Mouse (Mus musculus) spleen, postnatal 14 days (tissue): Measurements from ENCODE around the gene Rbm34.
"Not testable (repeated sequence)": the region's sequence is repeated elsewhere in the genome, so short reads cannot be mapped to it uniquely, and the experiment has no call there.

Experiments
- DNase-seq, 2 experiments: peaks; one replicate each; pipeline ENCODE4 v3.0.0; 2021 to 2022; ENCODE audit warnings: low spot score in 2 of 2

Gene Rbm34

DNA sequence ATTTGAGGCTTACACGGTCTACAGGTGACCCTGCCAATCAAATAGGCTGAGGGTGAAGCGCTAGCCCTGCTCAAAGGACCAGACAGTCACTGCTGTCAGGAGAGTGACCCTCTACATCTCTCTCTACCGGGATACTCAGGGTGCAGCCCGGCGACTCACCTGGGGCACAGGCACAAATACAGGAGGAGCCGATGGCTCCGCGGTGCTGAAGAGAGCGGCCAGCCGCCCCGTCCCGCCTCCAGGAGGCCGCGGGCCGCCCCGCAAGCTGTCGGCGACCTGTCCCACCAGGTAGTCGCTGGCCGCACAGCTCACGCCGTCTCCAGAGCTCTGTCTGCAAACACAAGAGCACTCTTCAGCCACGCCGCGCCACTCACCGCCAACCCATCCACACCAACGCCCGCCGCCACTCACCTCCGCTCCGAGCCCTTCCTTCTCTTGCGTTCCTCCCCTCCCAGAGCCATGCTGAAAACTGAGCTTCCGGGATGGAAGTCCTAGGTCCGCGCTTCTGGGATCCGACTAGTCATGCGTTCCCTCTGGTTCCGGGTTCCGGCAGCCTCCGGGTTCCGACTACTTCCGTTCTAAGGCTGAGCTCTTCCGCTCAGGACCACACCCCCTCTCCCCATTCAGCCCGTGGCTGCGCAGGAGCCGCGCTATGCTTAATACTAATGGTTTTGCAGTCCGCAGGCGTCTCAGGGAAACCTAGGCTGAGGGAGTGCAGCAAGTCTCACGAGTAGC, at the start of gene Rbm34:
TSS of gene Rbm34 (minus strand) at position 493 of the 735 bp plus-strand sequence.
- DNase-seq = peak; percentile 84 to 88

DNA sequence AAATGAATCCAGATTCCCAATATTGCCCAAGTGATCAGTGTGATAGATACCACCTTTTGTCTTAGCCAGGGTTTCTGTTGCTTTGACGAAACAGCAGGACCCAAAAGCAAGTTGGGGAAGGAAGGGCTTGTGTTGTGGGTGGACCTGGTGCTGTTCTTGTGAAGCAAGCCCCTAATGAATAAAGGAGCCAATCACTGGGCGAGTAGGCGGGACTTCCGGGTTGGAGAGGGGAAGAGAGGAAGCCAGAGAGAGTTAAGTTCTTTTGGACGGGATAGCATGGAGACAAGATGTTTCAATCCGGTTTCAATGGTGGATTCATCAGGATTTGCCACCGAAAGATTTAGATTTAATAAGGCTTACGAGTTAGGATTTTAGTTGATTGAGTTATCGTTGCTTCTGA, 40.8 kb upstream of the Rbm34 start:
- no peak for DNase-seq

DNA sequence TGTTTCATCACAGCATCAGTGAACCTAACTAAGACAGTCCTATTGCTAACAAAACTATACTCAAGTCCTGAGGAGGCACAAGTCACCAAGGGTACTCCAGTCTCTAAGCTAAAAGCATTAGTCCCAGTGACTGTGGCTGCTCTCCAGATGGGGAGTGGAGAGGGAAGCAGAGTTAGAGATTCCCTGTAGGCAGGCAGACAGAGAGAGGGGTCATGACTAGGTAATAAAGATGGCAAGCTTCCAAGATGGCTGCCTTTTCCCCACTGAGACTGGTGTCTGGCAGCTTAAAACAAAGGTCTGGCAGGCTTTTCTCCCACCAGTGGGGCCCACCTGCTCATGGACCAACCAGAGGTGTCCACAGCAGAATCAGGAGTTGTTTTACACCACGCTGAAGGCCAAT, 23.6 kb upstream of the Rbm34 start:
- DNase-seq = no peak

DNA sequence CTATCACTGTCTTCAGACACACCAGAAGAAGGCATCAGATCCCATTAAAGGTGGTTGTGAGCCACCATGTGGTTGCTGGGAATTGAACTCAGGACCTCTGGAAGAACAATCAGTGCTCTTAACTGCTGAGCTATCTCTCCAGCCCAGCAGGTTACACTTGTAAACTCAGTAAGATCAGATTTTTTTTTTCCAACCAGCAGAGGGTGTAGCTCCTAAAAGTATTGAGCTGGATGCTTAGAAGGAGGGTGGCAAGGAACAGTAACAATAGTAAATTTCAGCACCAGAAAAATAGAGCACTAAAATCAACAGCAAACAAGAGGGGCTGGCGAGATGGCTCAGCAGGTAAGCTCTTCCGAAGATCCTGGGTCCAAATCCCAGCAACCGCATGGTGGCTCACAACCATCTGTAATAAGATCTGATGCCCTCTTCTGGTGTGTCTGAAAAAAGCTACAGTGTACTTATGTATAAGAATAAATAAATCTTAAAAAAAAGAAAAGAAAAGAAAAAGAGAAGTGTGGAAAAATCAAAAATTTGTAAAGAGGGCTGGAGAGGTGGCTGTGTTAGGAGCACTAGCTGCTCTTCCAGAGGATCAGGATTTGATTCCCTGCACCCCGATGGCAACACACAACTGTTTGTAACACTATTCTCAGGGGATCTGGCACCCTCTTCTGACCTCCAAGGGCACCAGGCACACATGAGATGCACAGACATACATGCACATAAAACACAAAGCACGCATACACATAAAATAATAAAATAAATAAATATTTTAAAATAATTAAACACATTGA, 18.7 kb upstream of the Rbm34 start:
- no peak for DNase-seq

DNA sequence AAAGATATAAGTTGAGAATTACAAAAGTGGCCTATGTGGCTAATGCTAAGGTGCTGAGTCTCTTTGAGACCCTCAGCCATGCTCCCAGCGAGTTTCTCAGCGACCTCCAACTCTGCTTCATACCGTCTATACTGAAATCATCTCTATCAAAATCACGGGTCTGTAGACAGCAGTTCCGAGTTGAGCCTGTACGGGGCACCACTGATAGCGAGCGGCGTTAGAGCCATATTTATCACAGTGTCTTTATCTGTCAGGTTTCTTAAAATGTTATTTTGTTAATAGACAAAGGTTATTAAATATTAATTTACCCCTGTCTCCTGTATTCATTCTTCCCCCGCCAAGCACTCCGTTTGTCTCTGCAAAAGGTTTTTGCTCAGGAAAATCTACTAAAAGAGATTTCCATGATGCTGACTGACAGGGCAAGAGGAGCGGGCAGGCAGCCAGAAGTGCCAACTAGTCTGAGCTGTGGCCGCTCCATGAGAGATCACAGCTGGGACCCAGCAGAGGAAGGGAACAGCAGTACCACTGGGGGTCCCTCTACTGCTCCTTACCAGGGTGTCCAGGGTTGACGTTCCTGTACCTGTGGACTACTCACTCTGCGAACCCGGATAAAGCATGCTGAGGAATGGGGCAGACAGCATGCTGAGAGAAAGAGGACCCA, 17.6 kb upstream of the Rbm34 start:
- no peak for DNase-seq

DNA sequence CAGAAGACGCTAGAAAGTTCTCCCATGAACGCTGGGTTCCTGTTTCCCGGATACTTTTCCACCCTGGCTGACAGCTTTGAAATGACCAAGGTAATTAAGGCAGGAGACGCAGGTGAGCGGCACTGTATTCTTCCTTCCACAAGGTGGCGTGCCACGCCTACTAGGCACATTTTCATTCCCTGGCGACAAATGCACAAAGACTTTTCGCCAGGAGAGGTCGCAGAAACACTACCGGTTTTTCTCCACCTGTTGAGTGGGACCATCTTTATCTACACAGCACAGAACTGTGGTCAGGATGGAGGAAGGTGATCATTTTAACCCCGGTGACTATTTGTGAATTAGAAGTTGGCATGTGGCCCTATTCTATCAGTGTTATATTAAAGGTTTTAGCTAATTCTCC, 15.6 kb upstream of the Rbm34 start:
- peak; percentile 12 to 49 for DNase-seq

DNA sequence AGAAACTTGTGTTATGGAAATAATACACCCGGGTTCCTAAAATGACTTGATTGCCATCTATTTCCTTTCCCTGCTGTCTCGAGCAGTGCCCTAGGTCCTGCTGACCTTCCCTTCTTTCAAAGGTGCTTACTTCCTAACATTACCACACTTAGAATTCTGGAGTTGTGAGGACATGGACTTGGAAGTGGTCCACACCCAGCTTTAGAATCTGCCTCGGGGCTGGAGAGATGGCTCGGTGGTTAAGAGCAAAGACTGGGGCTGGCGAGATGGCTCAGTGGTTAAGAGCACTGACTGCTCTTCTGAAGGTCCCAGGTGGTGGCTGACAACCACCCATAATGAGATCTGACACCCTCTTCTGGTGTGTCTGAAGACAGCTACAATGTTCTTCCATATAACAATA, 9.2 kb upstream of the Rbm34 start:
- no peak for DNase-seq

DNA sequence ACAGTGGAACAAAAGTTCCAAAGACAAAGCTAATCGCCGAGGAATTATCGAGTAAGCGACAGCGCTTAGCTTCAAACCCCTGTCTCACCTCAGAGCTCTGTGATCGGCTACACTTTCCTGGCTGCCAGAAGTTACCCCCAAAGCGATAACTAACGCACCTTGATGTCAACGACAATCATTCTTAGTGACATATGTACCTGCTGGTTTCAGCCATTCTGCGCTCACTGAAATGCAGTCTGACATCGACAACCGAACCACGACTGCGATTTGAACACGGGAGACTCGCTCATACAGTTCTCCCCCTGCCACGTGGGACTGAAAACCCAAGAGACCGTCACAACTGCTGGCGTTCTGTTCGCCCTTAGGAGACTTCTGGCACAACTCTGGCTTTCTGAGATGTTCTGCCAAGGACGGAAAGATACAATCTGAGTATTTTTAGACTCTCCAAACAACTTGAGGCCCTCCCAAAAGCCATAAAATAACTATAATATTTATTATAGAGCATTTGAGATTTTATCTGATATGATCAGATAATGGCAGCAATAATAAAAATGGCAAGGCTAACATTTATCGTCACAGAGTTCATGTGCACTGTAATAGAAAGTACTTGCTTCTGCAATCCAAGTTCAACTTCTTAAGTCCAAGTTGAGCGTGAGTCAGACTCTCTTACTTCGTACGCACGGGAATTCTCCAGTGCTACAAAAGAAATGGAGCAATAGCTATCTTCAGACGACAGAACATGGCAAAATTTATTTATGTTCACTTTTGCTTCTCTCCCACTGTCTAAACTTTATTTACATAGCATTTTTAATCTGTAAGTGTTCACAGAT, 8.4 kb upstream of the Rbm34 start:
- no peak for DNase-seq

DNA sequence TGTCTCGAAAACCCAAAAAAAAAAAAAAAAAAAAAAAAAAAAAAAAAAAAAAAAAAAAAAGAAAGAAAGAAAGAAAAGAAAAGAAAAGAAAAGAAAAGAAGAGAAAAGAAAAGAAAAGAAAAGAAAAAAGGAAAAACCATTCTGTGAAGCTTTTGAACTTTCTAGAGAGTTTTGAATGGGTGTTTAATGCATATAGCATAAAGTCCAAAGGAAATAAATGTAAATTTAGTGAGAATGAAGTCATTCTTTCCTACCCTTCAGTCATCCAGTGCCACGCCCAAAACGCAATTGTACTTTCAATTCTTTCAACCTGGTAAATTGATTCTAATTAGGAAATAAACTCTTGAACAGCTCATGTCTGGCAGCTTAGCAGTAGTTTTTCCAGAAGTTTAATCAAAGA, 7.7 kb upstream of the Rbm34 start:
- not testable (repeated sequence) for DNase-seq

DNA sequence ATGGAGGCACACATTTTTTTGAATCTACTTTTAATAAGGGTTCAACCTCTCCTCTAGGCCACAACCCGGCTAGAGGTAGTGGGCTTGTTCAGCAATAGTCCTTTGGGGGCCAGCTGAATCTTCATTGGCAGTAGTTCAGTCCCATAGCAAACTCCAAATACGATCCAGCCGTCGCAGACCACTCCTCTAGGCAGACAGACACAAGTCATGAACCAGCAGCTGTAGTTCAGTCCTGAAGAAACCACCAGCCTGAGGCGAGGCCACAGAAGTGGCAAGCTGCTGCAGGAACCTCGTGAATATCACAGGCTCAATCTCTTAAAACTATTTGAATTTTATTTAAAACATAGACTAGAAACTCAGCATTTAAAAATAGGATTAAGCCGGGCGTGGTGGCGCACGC, 7.2 kb upstream of the Rbm34 start:
- no peak for DNase-seq

DNA sequence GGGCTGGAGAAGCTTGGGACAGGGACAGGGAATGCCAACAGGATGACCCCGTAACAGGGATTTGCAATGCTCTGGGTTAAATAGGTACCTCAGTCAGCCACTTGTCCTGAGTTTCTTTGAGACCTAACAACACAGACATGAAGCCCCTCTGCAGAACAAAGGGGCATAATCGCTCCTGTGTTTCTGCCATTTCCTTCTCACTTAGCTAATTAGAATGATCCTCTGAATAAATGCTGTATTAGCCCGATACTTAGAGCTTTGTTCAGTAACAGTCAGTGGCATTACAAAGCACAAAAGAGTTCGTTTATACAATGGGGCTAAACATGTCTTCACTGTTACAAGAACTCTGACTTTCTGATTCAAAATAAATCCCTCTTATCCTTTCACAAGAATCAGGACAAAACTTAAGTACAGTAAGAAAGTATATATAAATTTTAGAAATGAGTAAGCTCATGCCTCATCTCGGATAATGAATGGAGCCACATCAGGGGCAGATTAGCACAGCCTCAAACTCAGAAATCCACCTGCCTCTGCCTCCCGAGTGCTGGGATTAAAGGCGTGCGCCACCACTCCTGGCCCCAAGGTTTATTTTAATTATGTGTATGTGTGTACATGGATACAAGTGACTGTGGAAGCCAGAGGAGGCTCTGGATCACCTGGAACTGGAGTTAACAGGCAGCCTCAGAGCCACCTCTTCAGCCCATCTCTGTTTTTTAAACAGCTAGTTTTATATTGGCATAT, 5.9 kb upstream of the Rbm34 start:
- DNase-seq = no peak

DNA sequence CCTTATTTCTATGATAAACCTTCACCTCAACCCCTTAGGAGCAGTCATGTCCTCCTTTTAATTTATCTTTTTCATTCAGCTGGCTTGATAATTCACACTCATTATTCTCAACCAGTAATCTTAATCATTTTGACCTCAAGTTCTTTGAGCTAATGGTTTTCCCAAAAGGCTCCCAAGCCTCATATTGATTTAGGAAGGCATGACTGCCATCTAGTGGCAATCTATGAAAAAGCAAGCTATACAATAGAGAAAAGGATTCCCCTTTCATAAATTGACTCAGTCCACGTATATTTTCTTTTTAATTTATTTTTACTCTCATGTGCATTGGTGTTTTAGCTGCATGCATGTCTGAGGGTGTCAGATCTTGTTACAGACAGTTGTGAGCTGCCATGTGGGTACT, 4.8 kb upstream of the Rbm34 start:
- no peak for DNase-seq

DNA sequence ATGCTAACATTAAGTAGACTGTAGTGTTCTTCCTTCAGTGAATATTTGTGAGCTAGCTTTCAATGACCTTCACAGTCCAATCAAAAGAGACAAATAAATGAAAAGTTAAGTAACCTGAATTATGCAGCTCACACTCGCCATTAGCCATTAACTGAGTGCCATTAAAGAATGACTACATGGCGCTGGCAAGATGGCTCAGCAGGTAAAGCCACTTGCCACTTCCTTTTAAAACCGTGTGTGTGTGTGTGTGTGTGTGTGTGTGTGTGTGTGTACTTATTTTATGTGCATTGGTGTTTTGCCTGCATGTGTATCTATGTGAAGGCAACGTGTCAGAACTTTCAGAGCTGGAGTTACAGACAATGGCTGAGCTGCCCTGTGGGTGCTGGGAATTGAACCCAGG, 3.6 kb upstream of the Rbm34 start:
- no peak for DNase-seq

DNA sequence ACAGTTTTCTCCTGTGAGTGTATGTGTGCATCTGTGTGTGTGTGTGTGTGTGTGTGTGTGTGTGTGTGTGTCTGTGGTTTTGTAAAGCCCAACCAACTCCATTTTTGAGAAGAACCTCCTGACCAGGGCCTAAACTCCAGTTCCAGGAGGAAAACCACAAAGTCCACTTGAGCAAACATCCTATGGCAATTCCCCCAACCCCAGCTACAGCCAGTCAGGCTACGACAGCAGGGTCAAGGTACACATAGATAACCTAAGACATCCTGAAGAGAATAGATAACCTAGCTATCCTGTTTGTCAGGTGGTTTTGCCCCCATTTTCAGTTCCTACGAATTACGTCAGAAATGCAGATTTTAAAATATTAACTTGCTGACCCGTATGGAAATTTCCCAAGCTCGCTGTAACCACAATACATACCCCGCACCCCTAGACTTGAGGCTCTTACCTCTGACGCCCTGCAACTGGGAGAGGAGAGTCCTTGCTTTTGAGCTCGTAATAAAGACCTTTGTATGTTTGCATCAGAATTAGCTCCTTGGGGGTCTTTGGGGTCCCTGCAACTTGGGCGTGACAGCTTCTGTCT, 2.9 kb upstream of the Rbm34 start:
- DNase-seq = no peak

DNA sequence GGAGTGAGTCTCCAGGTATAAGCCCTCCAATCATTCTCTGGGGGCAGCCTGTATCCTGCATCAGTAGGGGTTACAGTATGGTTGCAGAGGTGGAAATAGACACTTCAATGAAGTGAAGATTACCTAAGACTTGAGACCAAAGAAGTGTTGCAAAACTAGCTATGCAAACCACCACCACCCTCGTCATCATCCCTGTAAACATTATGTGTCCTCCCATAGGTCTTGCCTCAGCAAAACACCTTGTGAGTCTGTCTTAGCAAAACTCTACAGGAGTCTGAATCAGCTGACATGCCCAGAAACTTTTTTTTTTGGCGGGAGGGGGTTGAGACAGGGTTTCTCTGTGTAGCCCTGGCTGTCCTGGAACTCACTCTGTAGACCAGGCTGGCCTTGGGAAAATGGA, 1.8 kb upstream of the Rbm34 start:
- no peak for DNase-seq

DNA sequence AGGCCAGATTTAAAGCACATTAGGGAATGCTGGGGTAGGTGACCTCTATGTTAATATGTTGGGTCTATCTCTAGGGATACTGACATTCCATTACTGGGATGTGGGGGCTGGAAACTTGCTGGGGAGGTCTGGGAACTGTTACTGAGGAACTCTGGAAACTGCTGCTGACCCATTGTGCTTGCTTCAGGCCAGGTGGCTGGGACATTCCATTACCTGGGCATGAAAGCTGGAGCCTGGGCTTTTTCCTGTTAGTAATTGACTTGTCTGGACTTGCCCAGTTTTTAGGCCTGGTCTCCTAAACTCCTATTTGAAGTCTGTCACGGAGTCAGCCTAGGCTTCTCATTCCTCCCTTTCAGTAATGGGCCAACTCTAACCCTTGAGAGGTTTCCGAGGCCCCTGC, 1.2 kb upstream of the Rbm34 start:
- DNase-seq = no peak

DNA sequence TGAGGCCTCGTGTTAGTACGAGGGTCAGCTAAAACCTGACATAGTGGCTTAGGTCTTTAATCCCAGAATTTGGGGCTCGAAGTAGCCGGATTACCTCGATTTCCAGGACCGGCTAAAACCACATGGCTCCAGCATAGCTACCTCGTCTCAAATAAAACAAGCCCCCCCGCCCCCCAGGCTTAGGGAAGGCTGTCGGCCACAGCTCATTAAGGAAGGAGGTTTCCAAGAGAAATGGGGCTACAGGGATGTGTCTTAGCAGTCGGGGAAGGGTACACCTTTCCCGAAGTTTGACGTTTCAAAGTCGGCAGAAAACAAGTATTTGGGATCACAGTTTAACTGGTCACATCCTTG, 418 bp upstream of the Rbm34 start:
- DNase-seq = no peak

DNA sequence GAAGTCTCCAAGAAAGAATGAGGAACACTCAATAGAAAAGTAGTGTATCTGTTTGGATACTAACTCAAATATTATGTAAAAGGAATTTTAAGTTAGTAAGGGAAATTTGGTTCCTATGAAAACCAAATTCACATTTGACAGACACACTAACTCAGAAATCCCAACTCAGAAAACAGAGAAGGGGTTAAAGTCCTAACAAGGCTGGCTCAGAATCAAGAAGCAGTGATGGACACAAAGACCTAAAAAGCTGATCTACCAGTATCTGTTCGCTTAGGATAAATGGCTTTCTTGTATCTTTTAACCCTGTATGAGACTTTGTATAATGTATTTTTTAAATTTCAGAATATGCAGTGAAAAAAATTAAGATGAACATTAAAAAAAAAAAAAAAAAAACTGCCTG, 1.3 kb downstream of the Rbm34 start:
- no peak for DNase-seq

DNA sequence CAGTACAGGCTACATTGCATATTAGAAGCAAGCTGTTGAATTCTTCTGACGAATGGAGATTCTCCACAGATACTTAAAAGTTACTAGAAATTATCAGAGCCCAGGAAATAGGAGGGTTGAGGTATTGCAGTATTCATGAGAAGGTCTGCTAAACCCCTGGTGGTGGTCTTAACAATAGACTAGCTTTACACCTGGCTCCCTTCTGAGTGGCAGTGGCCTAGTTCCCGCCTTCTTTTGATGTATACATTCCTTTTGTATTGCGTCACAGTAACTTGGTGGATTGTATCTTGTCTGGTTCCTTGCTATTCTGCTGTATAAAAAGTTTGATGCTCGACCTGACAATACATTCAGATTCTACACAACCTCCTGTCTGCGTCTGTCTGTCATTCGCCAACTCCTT, 2.8 kb downstream of the Rbm34 start:
- DNase-seq = no peak

DNA sequence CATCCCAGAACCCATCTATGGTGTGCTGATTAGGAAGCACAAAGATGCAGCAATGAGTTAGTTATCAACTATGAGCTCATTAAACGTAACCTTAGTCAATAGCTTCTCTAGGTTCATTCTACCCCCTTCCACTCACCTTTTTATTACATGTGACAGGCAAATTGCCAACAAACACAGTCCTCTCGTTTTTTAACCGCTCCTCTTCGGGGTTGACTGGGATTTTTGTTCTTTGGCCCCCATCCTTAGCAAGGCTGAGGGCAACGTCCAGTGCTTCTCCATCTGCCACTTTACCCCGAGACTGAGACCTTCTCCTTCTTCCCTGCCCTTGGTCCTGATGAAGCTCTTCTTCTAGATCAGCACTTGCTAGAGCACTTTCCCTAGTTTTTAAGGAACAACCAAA, 5.6 kb downstream of the Rbm34 start:
- no peak for DNase-seq

DNA sequence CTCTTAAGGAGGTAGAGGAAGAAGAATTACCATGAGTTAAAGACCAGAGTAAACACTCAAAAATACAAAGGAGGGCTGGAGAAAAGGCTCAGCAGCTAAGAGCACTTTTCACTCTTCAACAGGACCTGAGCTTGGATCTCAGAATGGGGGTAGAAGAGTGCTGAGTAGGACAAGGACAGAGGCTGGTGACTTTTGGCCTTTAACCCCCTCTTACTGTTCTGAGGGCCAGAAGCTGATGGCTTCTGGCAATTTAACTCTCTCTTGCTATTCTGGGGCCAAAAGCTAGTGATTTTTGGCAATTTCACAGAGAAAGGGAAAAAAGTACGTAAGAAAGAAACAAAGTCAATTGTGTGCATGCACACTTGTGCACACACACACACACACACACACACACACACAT, 8.0 kb downstream of the Rbm34 start:
- DNase-seq = no peak
